9 mouse cellular contexts compared by ENCODE assay signal in the genomic region with DNA sequence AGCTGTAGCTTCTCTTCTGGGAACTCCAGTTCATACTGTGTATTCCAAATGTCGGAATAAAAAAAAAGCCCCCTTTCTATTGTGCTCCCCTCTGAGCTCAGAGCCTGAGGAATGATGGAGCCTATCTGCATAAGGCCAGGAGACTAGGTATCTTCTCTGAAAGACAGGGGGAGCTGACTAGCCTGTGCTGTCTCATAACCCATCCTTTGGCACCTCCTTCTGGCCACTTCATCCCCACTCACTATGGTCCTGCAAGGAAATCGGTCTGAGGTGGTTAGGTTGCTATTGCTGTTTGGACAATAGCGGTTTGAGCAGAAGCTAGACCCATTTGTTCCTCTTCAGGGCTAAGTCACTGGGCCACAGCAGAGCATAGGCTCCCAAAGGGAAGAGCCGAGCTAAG. TPM values are rescaled to one million over a fixed set of nuclear protein-coding genes. Genes with fewer than 3 reads are reported as not detected.
A peak's percentile ranks its signal among the peaks of the same experiment; 100 is the strongest.
DNase-seq lines count a peak whose midpoint lies in the region; ATAC-seq and TF ChIP-seq lines count a peak whose summit lies in the region.
"Had no signal": no experiment of that assay in that cellular context is flagged by ENCODE, and none has a peak within 500 bp of the region (broad histone marks: within the 10 kb centered on the region; RNA-seq: fewer than 3 reads in every experiment).

No protein-coding gene starts in this region.

- H3K36me3 ChIP-seq in forebrain, embryonic 14.5 days (ENCODE audit: control insufficient read depth, insufficient read depth, low read length): no peaks in the 10 kb centered on the region
- no peaks in the 10 kb centered on the region for H3K36me3 ChIP-seq in forebrain, embryonic 12.5 days (replicated peaks)
- no peaks in the 10 kb centered on the region for H3K36me3 ChIP-seq in lung, embryonic 14.5 days (ENCODE audit: insufficient read depth)

- no peak for ATAC-seq in forebrain, embryonic 14.5 days
- no peak for ATAC-seq in forebrain, embryonic 12.5 days (ENCODE audit: low FRiP score)
- peak; percentile 36; the same call in 1 of the 2 replicates for ATAC-seq in lung, embryonic 14.5 days (ENCODE audit: insufficient read depth)

- H3K9ac ChIP-seq in forebrain, embryonic 14.5 days (ENCODE audit: low read length): no peak overlapping the region
- no peak overlapping the region for H3K9ac ChIP-seq in forebrain, embryonic 12.5 days
- no peak overlapping the region for H3K9ac ChIP-seq in lung, embryonic 14.5 days

- WGBS in forebrain, embryonic 14.5 days: 60% methylated on average over 4 of the region's 4 CpGs
- 68% methylated on average over 4 of the region's 4 CpGs for WGBS in forebrain, embryonic 12.5 days
- WGBS in lung, embryonic 14.5 days: 55% methylated on average over 4 of the region's 4 CpGs

- no peaks in the 10 kb centered on the region for H3K9me3 ChIP-seq in forebrain, embryonic 14.5 days (replicated peaks; ENCODE audit: control insufficient read depth, low read length)
- H3K9me3 ChIP-seq in forebrain, embryonic 12.5 days: no peaks in the 10 kb centered on the region
- H3K9me3 ChIP-seq in lung, embryonic 14.5 days (ENCODE audit: low read depth, low read length): no peaks in the 10 kb centered on the region

- no peak overlapping the region for H3K27ac ChIP-seq in forebrain, embryonic 14.5 days (ENCODE audit: low read depth, low read length)
- no peak overlapping the region for H3K27ac ChIP-seq in forebrain, embryonic 12.5 days
- H3K27ac ChIP-seq in lung, embryonic 14.5 days (ENCODE audit: low read depth): no peak overlapping the region
- H3K27ac ChIP-seq in cortical plate, adult 2 months (ENCODE audit: insufficient read depth, low read length): no peak overlapping the region

- TF ChIP-seq POLR2A in cortical plate, adult 2 months (IDR thresholded peaks at IDR 0.05; ENCODE audit: extremely low read depth, insufficient read depth, low read length): no peak

- peak; percentile 74 for TF ChIP-seq CTCF in lung, embryonic 14.5 days (IDR thresholded peaks at IDR 0.05; ENCODE audit: low read depth)
- TF ChIP-seq CTCF in cortical plate, adult 2 months (IDR thresholded peaks at IDR 0.05; ENCODE audit: extremely low read depth, insufficient read depth, low read length): peak; percentile 76

- no peak overlapping the region for H3K4me3 ChIP-seq in forebrain, embryonic 14.5 days (ENCODE audit: low read depth, low read length)
- no peak overlapping the region for H3K4me3 ChIP-seq in forebrain, embryonic 12.5 days (replicated peaks)
- no peak overlapping the region for H3K4me3 ChIP-seq in lung, embryonic 14.5 days (ENCODE audit: low read depth, low read length)
- H3K4me3 ChIP-seq in cortical plate, adult 2 months (ENCODE audit: insufficient read depth, low read length): no peak overlapping the region

- DNase-seq in forebrain, embryonic 14.5 days (ENCODE audit: low spot score): peak; percentile 8
- peak; percentile 56 for DNase-seq in lung, embryonic 14.5 days
- DNase-seq in lung, postnatal 14 days: no peak
- peak; percentile 55 for DNase-seq in retina, embryonic 14.5 days (ENCODE audit: low spot score)
- no peak for DNase-seq in right cerebral cortex, postnatal 14 days
- DNase-seq in left cerebral cortex, adult 11 months (ENCODE audit: low spot score): no peak

- peaks cover 14% of the 10 kb centered on the region for H3K4me1 ChIP-seq in forebrain, embryonic 14.5 days (ENCODE audit: control insufficient read depth, insufficient read depth, low read length)
- peaks cover 25% of the 10 kb centered on the region for H3K4me1 ChIP-seq in forebrain, embryonic 12.5 days
- peaks cover 13% of the 10 kb centered on the region; the same call in 1 of the 2 replicates for H3K4me1 ChIP-seq in lung, embryonic 14.5 days (ENCODE audit: insufficient read depth)
- no peaks in the 10 kb centered on the region; the same call in 1 of the 2 replicates for H3K4me1 ChIP-seq in cortical plate, adult 2 months (ENCODE audit: control insufficient read depth, insufficient read depth, low read length)

- no peak overlapping the region for H3K4me2 ChIP-seq in forebrain, embryonic 14.5 days (ENCODE audit: low read length)
- no peak overlapping the region for H3K4me2 ChIP-seq in forebrain, embryonic 12.5 days
- H3K4me2 ChIP-seq in lung, embryonic 14.5 days: no peak overlapping the region

- H3K27me3 ChIP-seq in forebrain, embryonic 14.5 days (replicated peaks; ENCODE audit: control insufficient read depth, insufficient read depth, low read length): no peaks in the 10 kb centered on the region
- H3K27me3 ChIP-seq in forebrain, embryonic 12.5 days: no peaks in the 10 kb centered on the region
- no peaks in the 10 kb centered on the region for H3K27me3 ChIP-seq in lung, embryonic 14.5 days (ENCODE audit: insufficient read depth, low read length)

RNA-seq across cellular contexts. Expression of a gene that starts 15.1 kb away (rescaled TPM):
- 19.6 and 22.8 TPM in 2 replicates for polyA plus RNA-seq in forebrain, embryonic 14.5 days (2014; fragmentation: Nextera tagmentation; extraction: Ambion mirVana)
- polyA plus RNA-seq in forebrain, embryonic 12.5 days (2016; fragmentation: Nextera tagmentation; extraction: Ambion mirVana): 20.1 and 22.2 TPM in 2 replicates
- polyA plus RNA-seq in lung, embryonic 14.5 days (2014; fragmentation: Nextera tagmentation; extraction: Ambion mirVana): 84.2 and 100 TPM in 2 replicates
- polyA plus RNA-seq in cortical plate, adult 2 months (2012; rRNA removed): 51.5 and 66.4 TPM in 2 replicates

RNA-seq across cellular contexts. Expression of a gene that starts 19.5 kb away (rescaled TPM):
- not detected in 2 replicates for polyA plus RNA-seq in forebrain, embryonic 14.5 days (2014; fragmentation: Nextera tagmentation; extraction: Ambion mirVana)
- polyA plus RNA-seq in forebrain, embryonic 12.5 days (2016; fragmentation: Nextera tagmentation; extraction: Ambion mirVana): 0.56 TPM in 1 of 2 replicates, not detected in the other
- polyA plus RNA-seq in lung, embryonic 14.5 days (2014; fragmentation: Nextera tagmentation; extraction: Ambion mirVana): not detected in 2 replicates
- polyA plus RNA-seq in cortical plate, adult 2 months (2012; rRNA removed): not detected in 2 replicates
- polyA plus RNA-seq: lung, embryonic 16.5 days had no signal

RNA-seq across cellular contexts. Expression of a gene that starts 24.2 kb away (rescaled TPM):
- 1.3 and 1.9 TPM in 2 replicates for polyA plus RNA-seq in forebrain, embryonic 14.5 days (2014; fragmentation: Nextera tagmentation; extraction: Ambion mirVana)
- 1.6 and 1.7 TPM in 2 replicates for polyA plus RNA-seq in forebrain, embryonic 12.5 days (2016; fragmentation: Nextera tagmentation; extraction: Ambion mirVana)
- polyA plus RNA-seq in lung, embryonic 14.5 days (2014; fragmentation: Nextera tagmentation; extraction: Ambion mirVana): 3.1 and 3.7 TPM in 2 replicates
- polyA plus RNA-seq in cortical plate, adult 2 months (2012; rRNA removed): 10.9 and 13.4 TPM in 2 replicates

RNA-seq across cellular contexts. Expression of a gene that starts 26.0 kb away (rescaled TPM):
- not detected in 2 replicates for polyA plus RNA-seq in forebrain, embryonic 14.5 days (2014; fragmentation: Nextera tagmentation; extraction: Ambion mirVana)
- polyA plus RNA-seq in forebrain, embryonic 12.5 days (2016; fragmentation: Nextera tagmentation; extraction: Ambion mirVana): not detected in 2 replicates
- not detected in 2 replicates for polyA plus RNA-seq in lung, embryonic 14.5 days (2014; fragmentation: Nextera tagmentation; extraction: Ambion mirVana)
- 1.0 and 1.1 TPM in 2 replicates for polyA plus RNA-seq in cortical plate, adult 2 months (2012; rRNA removed)

RNA-seq across cellular contexts. Expression of a gene that starts 26.1 kb away (rescaled TPM):
- polyA plus RNA-seq in forebrain, embryonic 14.5 days (2014; fragmentation: Nextera tagmentation; extraction: Ambion mirVana): not detected in 2 replicates
- polyA plus RNA-seq in forebrain, embryonic 12.5 days (2016; fragmentation: Nextera tagmentation; extraction: Ambion mirVana): not detected in 2 replicates
- not detected in 2 replicates for polyA plus RNA-seq in lung, embryonic 14.5 days (2014; fragmentation: Nextera tagmentation; extraction: Ambion mirVana)
- not detected in 2 replicates for polyA plus RNA-seq in cortical plate, adult 2 months (2012; rRNA removed)
- polyA plus RNA-seq: lung, embryonic 16.5 days had no signal

Comparison
In these comparisons a context has a peak if more than half of its experiments do, and no peak if none do; other contexts are left out.
1. DNase-seq: peak in forebrain, embryonic 14.5 days (single experiment), lung, embryonic 14.5 days (single experiment) and retina, embryonic 14.5 days (single experiment); none in lung, postnatal 14 days (single experiment), right cerebral cortex, postnatal 14 days (single experiment) and left cerebral cortex, adult 11 months (single experiment).